Mouse (Mus musculus) thymus, postnatal 36 days (tissue): ENCODE measurements around the gene Hoxa4.

Source experiments
- DNase-seq, 2 experiments: peaks; one replicate each; pipeline ENCODE4 v3.0.0; 2022; ENCODE audit warnings: mixed read lengths in 2 of 2

Gene Hoxa4

DNA sequence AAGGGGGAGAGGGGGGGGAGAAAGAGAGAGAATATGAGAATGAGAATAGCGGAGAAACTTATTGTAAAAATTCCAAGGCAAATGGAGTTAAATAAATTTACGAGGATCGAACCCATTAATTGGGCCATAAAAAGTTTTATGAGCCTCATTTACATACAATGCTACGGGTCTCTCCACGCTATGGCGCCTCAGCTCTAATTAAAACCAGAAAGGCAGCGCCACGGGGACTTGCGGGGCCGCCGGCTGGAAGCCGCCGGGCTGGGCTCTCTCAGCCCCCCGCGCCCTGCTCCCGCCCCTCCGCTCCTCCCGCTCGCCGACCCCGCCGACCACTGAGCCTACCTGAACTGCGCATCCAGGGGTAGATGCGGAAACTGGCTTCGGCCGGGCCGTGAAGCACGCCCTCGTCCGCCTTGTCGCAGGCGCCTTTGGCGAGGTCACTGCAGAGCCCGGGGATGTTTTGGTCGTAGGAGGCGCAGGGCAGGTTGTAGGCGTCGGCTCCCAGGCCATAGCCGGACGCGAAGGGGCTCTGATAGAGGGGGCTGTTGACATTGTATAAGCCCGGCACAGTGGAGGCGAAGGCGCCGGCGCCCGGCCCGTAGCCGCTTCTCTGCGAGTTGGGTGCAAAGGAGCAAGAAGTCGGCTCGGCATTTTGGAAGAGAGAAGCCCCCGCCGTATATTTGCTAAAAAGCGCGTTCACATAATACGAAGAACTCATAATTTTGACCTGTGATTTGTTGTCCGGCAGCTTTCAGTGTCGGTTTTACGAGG lies 25.3 kb upstream of the Hoxa4 start:
- peak in 1 of 2 experiments; percentile 24 for DNase-seq

DNA sequence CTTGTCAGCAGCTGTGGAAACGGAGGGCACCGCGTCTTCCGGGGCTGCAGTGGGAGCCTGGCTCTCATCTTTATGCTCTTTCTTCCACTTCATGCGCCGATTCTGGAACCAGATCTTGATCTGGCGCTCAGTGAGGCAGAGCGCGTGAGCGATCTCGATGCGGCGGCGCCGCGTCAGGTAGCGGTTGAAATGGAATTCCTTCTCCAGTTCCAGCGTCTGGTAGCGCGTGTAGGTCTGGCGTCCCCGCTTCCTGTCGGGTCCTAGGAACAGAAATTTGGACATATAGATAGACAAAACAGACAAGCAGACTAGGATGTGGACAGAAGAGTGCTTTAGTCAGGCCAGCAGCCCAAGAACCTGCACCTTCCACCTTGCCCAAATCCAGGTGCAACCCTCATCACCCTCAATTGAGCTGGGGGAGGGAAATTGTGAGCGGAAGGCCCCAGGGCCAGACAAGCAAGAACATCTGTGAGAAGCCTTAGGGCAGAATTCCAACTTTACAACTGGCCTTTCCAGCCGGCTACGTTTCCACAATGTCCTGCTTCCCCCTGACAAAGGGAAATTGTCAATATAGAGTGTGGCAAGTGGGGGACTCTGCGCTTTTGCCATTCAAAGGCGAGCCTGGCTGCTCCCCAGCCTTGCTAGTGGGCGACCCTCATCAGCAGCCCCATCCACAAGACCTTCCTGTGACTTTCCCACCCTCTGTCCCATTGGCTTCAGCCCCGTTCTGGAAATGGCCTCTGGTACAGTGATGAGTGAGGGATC lies 24.4 kb upstream of the Hoxa4 start:
- peak in 1 of 2 experiments; percentile 6 for DNase-seq

DNA sequence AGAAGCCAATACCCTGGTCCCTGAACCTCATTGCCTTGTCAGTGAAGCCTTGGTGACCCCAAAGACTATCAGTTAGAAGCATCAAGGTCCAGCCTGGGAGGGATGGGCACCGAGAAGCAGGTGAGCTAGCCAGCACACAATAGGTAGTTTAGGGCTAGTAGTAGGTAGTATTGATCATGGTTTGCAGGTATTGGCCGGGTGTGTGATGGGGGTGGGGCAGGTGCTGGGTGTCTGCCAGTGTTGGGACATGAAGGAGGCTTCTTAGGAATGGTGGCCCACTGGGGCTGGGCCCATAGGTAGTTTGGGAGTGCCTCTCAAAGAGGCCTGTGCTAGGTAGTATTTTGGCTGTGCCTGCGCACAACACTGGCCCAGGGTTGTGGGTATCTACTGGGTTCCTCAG lies 23.5 kb upstream of the Hoxa4 start:
- peak in 1 of 2 experiments; percentile 7 for DNase-seq

DNA sequence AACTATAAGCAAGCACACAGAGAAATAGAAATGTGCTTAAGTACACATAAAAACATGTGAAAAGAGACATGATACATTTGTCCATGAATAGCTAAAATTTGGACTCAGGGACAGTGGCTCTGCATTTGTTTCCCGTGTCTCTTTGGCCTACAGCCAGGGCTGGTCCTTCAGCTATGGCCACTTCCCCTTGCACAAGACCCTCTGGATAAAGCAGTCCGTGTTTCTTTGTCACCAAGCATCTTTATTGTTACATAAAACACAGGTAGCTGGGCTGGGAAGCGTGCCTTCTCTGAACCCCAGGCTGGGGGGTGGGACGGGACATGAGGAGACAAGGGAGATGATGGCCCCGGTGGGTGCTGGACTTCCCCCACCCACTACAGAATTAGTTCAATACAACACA lies 22.7 kb upstream of the Hoxa4 start:
- no peak for DNase-seq

DNA sequence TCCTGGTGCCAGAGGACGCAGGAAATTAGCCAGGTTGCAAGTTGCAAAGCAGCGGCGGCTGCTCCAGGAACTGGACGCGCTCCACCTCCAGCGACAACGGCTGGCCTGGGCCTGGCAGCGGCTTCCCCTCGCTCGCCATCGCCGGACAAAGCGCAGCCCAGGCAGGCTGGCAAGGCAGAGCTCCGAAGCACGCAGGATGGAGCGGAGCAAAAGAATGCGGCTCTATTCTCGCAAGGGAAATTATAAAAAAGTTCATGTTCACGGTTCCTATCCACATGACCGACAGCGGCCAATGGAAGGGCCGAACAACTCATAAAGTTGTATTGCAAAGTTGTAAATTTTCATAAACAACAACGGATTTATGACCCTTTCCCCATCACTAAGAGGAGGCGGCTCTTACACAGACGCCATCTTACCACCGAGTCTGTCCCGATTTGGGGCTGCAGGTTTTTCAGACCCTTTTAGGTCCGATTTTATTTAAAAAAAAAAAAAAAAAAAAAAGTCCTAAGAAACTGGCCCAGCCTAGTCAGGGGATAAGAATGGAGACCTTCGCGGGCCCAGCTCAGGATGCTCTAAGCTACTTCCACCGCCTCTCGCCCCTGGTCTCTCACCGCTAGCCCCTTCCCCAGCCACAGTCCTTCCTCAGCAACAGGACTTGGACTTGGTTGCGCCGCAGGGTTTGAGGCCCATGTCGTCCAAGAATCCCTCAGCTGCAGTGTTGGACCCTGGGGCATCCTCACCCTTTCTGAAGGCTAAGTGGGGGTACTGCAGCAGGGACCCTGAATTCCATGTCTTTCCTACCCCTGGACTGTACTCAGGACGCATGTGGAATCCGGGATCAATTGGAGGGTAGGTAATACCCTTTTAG lies 21.8 kb upstream of the Hoxa4 start, which contains the start of the genes Hoxa3 and Gm28308:
TSS of gene Hoxa3 (minus strand) at position 218 of the 868 bp plus-strand sequence.
TSS of gene Gm28308 (minus strand) at position 221 of the 868 bp plus-strand sequence.
- peak in 1 of 2 experiments; percentile 17 for DNase-seq

DNA sequence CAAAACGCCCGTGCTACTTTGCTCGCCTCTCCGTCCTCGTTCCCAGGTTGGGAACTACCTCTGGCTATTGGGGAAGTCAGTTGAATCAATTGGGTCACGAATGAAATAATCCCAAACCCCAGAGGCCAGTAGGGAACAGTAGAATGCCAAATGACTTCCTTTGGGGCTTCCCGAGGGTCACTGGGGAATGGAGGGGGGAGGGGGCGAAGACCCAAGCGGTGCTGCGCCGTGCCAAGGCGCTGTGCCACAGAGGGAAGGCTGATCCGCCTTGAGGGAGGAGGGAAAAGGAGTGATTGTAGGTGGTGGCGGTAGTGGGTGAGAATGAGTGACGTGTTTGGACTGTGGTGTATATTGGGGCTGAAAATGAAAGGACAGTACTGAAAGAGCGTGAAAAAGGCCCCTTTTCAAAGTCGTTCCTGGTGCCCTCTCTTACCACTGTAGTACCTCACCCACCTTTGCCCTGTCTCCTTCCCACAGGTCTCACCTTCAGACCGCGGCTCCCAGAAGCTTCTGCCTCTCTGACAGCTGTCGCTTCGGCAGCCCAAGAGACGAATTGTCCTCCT lies 21.1 kb upstream of the Hoxa4 start:
- peak in 1 of 2 experiments; percentile 7 for DNase-seq

DNA sequence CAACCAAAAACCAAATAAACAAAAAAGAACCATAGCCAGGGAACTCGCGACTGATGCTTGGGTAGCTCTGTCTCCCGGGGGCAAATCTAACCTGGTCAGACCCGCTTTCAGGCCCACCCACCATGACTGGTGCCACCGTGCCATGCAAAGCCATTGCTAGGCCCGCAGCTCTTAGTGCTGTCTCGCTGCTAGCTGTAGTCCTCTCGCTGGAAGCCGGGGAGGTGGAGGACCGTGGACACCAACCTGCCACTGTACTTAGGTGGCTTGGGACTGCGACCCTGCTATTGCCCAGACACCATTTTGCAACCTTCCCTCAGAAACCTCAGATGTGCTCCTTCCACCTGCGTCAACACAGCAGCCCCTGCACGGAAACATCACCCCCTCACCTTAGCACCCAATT lies 20.4 kb upstream of the Hoxa4 start:
- DNase-seq = peak in 1 of 2 experiments; percentile 11

DNA sequence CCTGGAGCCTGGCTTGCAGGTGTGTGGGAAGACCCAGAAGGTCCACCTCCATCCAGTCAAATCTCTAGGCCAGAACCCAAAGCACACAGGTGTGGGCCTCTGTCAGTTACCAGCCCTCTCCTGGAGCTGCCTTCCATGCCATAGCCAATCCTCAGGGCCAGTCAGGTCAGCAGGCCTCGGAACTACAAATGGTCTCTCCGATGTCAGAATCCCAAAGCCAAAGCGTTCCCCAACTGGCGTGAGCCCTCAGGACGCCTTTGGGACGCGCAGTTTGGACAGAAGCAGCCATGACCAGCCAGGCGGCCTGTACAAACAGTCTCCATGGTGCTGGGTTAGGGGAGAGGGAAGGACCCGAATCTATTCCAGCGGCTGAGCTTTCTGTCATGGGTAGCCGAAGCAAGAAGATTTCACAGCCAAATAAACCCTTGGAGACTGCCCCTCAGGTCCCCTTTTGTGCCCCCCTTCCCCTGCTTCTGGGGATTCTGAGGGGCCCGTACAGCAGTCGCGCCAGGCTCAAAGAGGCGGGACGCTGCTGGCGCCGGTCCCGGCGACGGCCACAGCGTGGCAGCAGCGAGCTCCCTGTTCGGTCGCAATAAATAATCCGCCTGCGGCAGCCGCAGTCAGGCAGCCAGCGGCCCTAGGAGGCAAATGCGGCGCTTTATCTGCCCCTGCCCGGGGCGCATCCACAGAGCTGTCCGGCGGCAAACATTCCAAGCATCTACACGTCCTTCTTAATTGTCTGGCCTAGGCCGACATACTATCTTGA lies 19.8 kb upstream of the Hoxa4 start:
- DNase-seq = peak; percentile 72 to 75

DNA sequence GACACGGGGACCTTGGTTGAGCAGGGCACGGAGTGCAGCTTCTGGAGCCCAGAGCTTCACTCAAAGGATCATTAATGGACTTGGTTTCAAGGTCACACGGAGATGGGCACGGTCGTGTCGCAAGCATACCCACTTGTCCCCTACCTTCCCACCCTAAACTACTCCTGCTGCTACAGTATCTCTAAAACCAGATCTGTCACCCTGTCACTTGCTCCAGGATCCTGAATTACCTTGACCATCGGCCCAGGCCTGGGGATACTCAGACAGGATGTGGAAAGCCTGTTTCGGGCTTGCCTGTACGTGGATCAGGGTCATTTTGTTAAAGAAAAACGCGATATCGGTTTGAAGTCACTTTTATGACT lies 18.1 kb upstream of the Hoxa4 start:
- DNase-seq = no peak

DNA sequence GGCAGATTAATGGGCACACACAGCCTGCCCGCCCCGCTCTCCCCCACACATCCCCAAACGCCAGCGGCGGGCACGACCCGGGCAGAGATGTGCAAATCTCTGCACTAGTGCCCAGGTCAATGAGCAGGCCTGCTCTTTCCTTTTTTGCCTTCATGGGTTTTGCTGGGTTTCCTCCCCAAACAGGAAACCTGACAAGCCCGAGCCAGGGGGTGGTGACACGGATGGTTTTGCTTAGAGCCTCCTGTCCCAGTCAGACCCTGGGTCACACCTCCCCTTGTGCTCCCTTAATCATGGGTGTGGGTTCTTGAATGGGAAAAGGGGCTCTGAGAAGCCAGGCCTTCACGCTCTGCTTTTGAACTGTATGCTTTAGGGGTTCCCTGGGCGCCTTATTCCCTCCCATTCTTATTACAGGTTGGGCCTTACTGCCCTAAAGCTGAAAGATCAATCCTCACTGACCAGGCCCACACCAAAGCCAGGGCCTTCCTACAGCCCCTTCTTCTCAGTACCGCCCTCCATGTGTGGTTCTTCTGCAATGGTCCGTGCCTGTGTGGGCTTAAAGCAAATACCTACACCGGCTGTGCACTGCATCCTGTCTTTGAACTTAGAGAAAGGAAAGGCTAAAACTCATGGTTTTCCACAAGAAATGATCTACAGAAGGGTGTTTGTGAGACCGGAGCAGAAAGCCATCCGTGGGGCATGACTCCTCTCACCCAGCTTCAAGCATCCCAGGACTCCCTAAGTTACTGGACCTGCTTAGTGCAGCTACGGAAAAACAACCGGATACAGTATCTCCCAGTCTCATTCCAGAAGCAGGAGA lies 17.5 kb upstream of the Hoxa4 start:
- no peak for DNase-seq

DNA sequence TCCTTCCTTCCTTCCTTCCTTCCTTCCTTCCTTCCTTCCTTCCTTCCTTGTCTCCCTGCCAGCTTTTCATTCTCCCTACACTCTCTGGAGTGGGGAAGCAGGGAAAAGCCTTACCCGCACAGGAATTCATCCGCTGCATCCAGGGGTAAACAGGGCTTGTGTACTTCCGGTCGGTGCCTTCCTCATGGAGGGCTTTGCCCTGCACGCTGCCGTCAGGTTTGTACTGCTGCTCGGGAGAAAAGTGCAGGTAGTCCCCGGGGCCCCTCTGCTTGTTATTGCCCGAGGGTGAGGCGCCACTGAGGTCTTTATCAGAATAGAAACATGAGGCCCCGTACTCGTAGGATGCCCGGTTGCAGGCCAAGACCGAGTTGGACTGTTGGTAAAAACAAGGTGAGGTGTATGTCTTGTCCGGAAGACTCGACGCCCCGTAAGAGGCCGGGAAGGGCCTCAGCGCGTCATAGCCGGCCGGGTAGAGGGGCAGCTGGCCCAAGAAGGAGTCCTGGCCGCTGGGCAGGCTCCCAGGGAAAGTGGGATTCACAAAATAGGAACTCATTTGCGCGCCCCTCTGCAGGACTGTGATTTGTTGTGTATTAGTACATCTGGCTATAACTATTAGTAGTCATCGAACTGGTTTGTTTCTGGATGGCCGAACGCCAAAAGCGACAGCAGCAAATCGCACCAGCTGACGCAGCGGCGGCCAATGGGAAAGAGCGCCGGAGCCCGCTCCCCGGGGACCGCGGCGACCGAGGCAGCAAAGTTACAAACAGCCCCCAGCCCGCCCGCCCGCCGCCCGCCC lies 16.7 kb upstream of the Hoxa4 start, which contains the start of gene Hoxa6:
TSS of gene Hoxa6 (minus strand) at position 651 of the 796 bp plus-strand sequence.
- DNase-seq = no peak

DNA sequence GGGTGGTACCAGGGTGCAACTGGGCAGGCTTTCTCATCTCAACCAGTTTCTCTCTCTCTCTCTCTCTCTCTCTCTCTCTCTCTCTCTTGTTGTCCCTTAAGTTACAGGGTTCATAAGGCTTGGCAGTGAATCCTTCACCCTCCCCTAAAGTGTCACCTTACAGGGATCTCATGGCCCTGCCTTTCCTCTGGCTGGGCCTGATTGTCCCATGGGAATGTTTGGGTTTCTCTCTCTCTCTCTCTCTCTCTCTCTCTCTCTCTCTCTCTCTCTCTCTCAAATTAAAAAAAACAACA lies 16.1 kb upstream of the Hoxa4 start:
- no peak for DNase-seq

DNA sequence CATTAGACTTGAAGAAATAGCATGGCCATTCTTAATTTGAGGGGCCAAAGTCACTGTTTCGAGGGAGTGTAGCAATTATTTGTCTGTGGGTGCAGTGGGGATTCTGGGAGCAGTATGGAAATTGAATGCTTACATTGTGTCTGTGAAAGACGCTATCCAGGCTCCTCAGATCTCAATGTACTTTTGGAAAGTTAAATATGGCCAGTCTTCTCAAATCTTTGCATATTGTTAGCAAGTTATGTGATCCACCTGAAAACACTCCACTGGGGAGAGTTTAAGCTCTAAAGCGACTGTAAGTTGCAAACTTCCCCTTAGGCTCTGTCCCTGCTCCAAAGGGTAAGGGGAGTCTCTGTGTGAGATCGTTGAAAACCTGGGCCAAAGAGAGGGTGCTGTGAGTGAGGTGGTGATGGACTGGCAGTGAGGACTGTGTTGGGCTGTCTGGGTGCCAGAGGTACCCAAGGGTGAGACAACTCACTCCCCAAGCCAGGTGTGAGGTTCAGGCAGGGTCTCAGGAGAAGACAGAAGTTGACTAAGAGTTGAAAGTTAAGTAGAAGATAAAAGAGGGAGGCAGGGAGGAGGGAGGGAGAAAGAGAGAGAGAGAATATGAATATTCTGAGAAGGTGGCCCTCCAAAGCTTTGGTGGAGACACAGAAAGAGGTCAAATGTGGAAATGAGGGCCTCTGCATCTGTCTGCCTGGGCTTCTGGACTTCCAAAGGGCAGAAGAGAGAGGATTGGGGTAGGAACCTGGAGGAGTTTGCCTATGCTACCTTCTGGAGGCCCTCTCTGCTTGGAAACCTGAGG lies 15.5 kb upstream of the Hoxa4 start:
- no peak for DNase-seq

DNA sequence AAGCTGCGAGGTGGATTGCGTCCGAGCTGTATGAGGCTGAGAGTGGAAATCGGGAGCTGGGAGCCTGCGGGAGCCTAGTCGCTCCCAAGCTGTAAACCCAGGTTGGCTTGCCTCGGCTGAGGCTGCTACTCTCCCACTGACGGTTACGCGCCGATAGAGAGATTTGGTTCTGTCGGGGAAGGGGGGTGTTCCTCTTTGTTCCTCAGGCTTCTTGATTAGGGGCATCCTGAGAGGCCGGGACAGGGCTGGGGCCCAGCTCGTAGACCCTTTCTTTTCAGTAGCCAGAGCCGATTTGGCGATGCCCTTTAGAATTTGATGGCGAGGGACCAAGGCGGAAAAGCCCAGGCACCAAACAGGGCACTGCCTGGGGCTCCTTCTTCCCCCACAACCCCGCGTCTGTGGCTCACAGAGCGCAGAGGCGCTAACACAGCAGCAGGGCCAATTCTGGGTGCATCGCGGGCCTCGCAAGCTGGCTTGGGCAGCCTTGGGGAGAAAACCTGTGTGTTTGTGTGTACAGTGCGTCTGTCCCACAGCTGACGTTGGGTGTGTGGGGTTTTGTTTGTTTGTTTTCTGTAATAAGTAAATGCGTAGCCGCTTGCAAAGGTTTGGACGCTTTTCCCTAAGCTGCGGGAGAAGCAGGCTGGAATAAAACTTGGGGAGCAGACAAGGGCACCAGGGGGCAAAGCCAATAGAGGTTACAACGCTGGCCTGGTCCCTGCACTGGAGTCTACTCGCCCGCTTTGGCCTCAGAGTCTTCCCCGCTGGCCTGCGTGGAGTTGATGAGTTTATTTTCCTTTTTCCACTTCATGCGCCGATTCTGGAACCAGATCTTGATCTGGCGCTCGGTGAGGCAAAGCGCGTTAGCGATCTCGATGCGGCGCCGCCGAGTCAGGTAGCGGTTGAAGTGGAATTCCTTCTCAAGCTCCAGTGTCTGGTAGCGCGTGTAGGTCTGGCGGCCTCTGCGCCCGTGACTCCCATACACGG lies 14.4 kb upstream of the Hoxa4 start:
- DNase-seq = no peak

DNA sequence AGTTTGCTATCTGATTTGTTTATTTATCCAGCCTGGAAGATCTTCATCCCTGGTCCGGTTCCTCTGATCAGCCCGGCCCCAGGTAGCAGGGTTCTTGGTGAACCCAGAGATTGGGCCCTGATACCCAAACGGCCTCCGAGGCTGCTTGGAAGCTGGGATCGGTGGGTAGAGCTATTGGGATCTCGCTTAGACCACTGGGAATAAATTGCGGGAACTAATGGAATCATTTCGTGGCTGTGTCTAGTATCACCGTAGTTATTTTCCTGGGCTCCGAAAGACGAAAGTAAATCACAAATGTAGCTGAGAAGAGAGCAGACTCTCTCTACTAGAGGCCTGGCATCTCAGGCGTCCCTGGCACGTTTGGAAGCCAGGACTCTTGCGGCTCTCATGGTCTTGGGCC lies 13.7 kb upstream of the Hoxa4 start:
- no peak for DNase-seq

DNA sequence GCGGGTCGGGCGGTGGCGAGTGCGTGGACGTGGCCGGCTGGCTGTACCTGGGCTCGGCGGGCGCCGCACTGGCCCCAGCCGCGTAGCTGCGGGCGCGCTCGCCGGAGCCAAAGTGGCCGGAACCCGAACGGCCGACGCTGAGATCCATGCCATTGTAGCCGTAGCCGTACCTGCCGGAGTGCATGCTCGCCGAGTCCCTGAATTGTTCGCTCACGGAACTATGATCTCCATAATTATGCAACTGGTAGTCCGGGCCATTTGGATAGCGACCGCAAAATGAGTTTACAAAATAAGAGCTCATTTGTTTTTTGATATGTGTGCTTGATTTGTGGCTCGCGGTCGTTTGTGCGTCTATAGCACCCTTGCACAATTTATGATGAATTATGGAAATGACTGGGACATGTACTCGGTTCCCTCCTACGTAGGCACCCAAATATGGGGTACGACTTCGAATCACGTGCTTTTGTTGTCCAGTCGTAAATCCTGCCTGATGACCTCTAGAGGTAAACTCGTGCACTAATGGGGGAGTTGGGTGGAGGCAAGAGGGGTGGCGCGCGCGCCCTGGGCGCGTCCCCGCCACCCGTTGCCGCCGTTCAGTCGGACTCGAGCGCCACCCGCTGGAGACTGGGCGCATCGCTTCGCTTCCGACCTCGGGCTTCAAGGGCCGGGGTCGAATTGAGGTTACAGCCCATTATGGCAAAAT lies 12.6 kb upstream of the Hoxa4 start, which contains the start of gene Hoxa5:
TSS of gene Hoxa5 (minus strand) at position 538 of the 703 bp plus-strand sequence.
- DNase-seq = no peak

DNA sequence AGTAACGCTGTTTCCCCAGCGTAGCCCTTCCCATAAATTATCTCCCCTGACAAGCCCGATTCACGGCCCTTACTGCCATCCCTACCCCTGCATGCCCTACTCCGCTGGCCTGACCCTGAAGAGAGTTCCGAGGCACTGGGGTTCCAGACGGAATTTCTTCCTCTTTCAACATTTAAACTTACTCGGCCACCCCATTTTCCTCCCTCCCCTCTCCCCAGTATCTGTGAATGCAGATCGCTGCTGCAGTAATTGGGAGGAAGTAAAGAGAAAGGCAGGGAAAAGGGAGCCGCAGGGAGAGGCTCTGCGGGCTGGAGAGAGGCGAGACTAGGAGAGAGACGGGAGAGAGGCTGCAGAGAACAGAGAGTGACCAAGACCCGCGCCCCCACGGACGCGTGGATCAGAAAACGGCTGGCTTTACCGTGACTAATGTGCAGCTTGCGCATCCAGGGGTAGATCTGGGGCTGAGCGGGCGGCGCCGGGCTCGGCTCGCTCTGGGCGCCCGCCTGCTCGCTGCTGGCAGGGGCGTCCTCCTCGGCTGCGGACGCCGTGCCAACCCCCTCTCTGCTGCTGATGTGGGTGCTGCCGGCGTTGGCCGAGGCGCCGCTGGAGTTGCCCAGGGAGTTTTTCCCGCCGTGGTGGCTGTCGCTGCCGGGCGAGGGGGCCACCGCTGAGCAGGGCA lies 12.0 kb upstream of the Hoxa4 start:
- no peak for DNase-seq
